ENCODE assay signal across 9 mouse cellular contexts in the genomic region with DNA sequence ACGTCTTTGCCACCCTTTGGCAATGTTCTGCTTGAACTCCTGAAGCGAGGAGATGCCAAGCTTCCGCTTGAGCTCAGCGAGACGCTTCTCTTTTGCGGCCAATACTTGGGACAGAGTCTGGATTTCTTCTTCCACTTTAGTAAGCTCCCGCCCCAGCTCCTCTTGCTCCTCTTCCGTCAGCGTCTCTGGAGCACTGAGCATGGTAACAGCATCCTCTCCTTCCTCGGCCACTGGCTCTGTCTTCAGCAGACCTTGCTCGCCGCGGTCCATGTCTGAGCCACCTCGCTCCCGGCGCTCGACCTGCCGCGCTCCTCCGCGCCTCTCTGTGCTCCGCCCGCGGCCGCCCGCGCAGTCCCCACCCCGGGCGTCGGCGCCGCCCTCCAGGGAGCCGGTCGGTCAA. TPM values are rescaled to one million over a fixed set of nuclear protein-coding genes. Genes with fewer than 3 reads are reported as not detected.
DNase-seq lines count a peak whose midpoint lies in the region; ATAC-seq lines count a peak whose summit lies in the region.
"Had no signal": no experiment of that assay in that cellular context is flagged by ENCODE, and none has a peak within 500 bp of the region (broad histone marks: within the 10 kb centered on the region; RNA-seq: fewer than 3 reads in every experiment).

No protein-coding gene starts in this region.

- no peaks in the 10 kb centered on the region for H3K27me3 ChIP-seq in forebrain, embryonic 14.5 days (replicated peaks; ENCODE audit: control insufficient read depth, insufficient read depth, low read length)
- no peaks in the 10 kb centered on the region for H3K27me3 ChIP-seq in hindbrain, embryonic 12.5 days
- H3K27me3 ChIP-seq in midbrain, embryonic 16.5 days (ENCODE audit: control insufficient read depth, insufficient read depth, low read depth, low read length), result no peaks in the 10 kb centered on the region
- H3K27me3 ChIP-seq: Patski had no signal

- DNase-seq in left cerebral cortex, postnatal 25 days (ENCODE audit: low spot score in 2 of 2), result peak; percentile 18 to 27
- no peak for DNase-seq in left cerebral cortex, adult 9 months (ENCODE audit: low spot score in 2 of 2)
- peak; percentile 13 for DNase-seq in cerebellum, adult 11-12 months
- DNase-seq in forebrain, embryonic 14.5 days (ENCODE audit: low spot score), result peak; percentile 17
- DNase-seq in liver, result peak; percentile 42
- peak; percentile 5 to 8 for DNase-seq in thymus, postnatal 36 days

- peak; percentile 54; the same call in 1 of the 2 replicates for ATAC-seq in forebrain, embryonic 14.5 days
- peak; percentile 75; the same call in 1 of the 2 replicates for ATAC-seq in hindbrain, embryonic 12.5 days (ENCODE audit: low FRiP score)
- ATAC-seq in midbrain, embryonic 16.5 days, result no peak
- ATAC-seq: Patski had no signal

- H3K9me3 ChIP-seq in forebrain, embryonic 14.5 days (replicated peaks; ENCODE audit: control insufficient read depth, low read length), result no peaks in the 10 kb centered on the region
- no peaks in the 10 kb centered on the region for H3K9me3 ChIP-seq in hindbrain, embryonic 12.5 days (replicated peaks)
- H3K9me3 ChIP-seq in midbrain, embryonic 16.5 days (replicated peaks; ENCODE audit: control insufficient read depth, low read length, poor library complexity, severe bottlenecking), result no peaks in the 10 kb centered on the region

- WGBS in forebrain, embryonic 14.5 days, result 8% methylated on average over 34 of the region's 34 CpGs
- WGBS in hindbrain, embryonic 12.5 days, result 9% methylated on average over 34 of the region's 34 CpGs
- WGBS in midbrain, embryonic 16.5 days, result 11% methylated on average over 34 of the region's 34 CpGs

- peak overlapping the region; percentile 19 for H3K4me3 ChIP-seq in forebrain, embryonic 14.5 days (ENCODE audit: low read depth, low read length)
- peak overlapping the region; percentile 29 for H3K4me3 ChIP-seq in hindbrain, embryonic 12.5 days
- peak overlapping the region; percentile 28 for H3K4me3 ChIP-seq in midbrain, embryonic 16.5 days (ENCODE audit: low read depth, low read length)

- H3K4me1 ChIP-seq in forebrain, embryonic 14.5 days (ENCODE audit: control insufficient read depth, insufficient read depth, low read length), result no peaks in the 10 kb centered on the region
- H3K4me1 ChIP-seq in hindbrain, embryonic 12.5 days, result peaks cover 5% of the 10 kb centered on the region; the same call in 1 of the 2 replicates
- peaks cover 3% of the 10 kb centered on the region; the same call in 1 of the 2 replicates for H3K4me1 ChIP-seq in midbrain, embryonic 16.5 days (ENCODE audit: control insufficient read depth, insufficient read depth, low read length)

- H3K9ac ChIP-seq in forebrain, embryonic 14.5 days (ENCODE audit: low read length), result peak overlapping the region; percentile 46; the same call in 1 of the 2 replicates
- peak overlapping the region; percentile 49; the same call in 1 of the 2 replicates for H3K9ac ChIP-seq in hindbrain, embryonic 12.5 days
- H3K9ac ChIP-seq in midbrain, embryonic 16.5 days (ENCODE audit: low read depth, low read length), result peak overlapping the region; percentile 34; the same call in 1 of the 2 replicates

- H3K36me3 ChIP-seq in forebrain, embryonic 14.5 days (ENCODE audit: control insufficient read depth, insufficient read depth, low read length), result peaks cover 41% of the 10 kb centered on the region
- peaks cover 30% of the 10 kb centered on the region for H3K36me3 ChIP-seq in hindbrain, embryonic 12.5 days
- H3K36me3 ChIP-seq in midbrain, embryonic 16.5 days (ENCODE audit: control insufficient read depth, insufficient read depth, low read length), result peaks cover 19% of the 10 kb centered on the region

- H3K4me2 ChIP-seq in forebrain, embryonic 14.5 days (ENCODE audit: low read length), result peak overlapping the region; percentile 44
- H3K4me2 ChIP-seq in hindbrain, embryonic 12.5 days (replicated peaks), result peak overlapping the region; percentile 61
- peak overlapping the region; percentile 50 for H3K4me2 ChIP-seq in midbrain, embryonic 16.5 days (ENCODE audit: low read length)

- H3K27ac ChIP-seq in forebrain, embryonic 14.5 days (ENCODE audit: low read depth, low read length), result no peak overlapping the region
- no peak overlapping the region for H3K27ac ChIP-seq in hindbrain, embryonic 12.5 days
- H3K27ac ChIP-seq in midbrain, embryonic 16.5 days (ENCODE audit: low read length), result no peak overlapping the region

- intact Hi-C loops in left cerebral cortex, postnatal 25 days (cut with DNase I), result no loop called here

RNA-seq across cellular contexts. Expression of a gene that starts 31.0 kb away (rescaled TPM):
- 10 to 100 TPM; 68.9 to 72.9 TPM for total RNA-seq in left cerebral cortex, postnatal 25 days (2021)
- polyA plus RNA-seq in forebrain, embryonic 14.5 days (2014; fragmentation: Nextera tagmentation; extraction: Ambion mirVana), result 62.6 and 75.0 TPM in 2 replicates
- 102 and 116 TPM in 2 replicates for polyA plus RNA-seq in hindbrain, embryonic 12.5 days (2016; fragmentation: Nextera tagmentation; extraction: Ambion mirVana)
- 81.3 and 86.2 TPM in 2 replicates for polyA plus RNA-seq in midbrain, embryonic 16.5 days (2015; fragmentation: Nextera tagmentation; extraction: Ambion mirVana)

RNA-seq across cellular contexts. Expression of a gene that starts 31.1 kb away (rescaled TPM):
- 1 to 10 TPM; 9.1 TPM for total RNA-seq in left cerebral cortex, postnatal 25 days (2021)
- polyA plus RNA-seq in forebrain, embryonic 14.5 days (2014; fragmentation: Nextera tagmentation; extraction: Ambion mirVana), result 41.5 and 53.5 TPM in 2 replicates
- polyA plus RNA-seq in hindbrain, embryonic 12.5 days (2016; fragmentation: Nextera tagmentation; extraction: Ambion mirVana), result 40.8 and 41.7 TPM in 2 replicates
- 32.2 and 35.5 TPM in 2 replicates for polyA plus RNA-seq in midbrain, embryonic 16.5 days (2015; fragmentation: Nextera tagmentation; extraction: Ambion mirVana)

RNA-seq across cellular contexts. Expression of a gene that starts 41.1 kb away (rescaled TPM):
- 10 to 100 TPM; 35.0 to 35.9 TPM for total RNA-seq in left cerebral cortex, postnatal 25 days (2021)
- 16.2 and 16.8 TPM in 2 replicates for polyA plus RNA-seq in forebrain, embryonic 14.5 days (2014; fragmentation: Nextera tagmentation; extraction: Ambion mirVana)
- 18.4 and 19.3 TPM in 2 replicates for polyA plus RNA-seq in hindbrain, embryonic 12.5 days (2016; fragmentation: Nextera tagmentation; extraction: Ambion mirVana)
- polyA plus RNA-seq in midbrain, embryonic 16.5 days (2015; fragmentation: Nextera tagmentation; extraction: Ambion mirVana), result 9.7 and 10.2 TPM in 2 replicates

Comparison
In these comparisons a context has a peak if more than half of its experiments do, and no peak if none do; other contexts are left out.
1. DNase-seq: peak in left cerebral cortex, postnatal 25 days (2 of 2), cerebellum, adult 11-12 months (single experiment), forebrain, embryonic 14.5 days (single experiment), liver (single experiment) and thymus, postnatal 36 days (2 of 2); none in left cerebral cortex, adult 9 months (0 of 2).
2. Peak in every context shown above with its lines, with median percentiles within 50 percentile points of each other: H3K4me2 ChIP-seq, H3K4me3 ChIP-seq and H3K9ac ChIP-seq.